Mouse (Mus musculus) hindbrain, embryonic 15.5 days (tissue): ENCODE measurements at regions not wholly inside any gene's neighbourhood (a gene's known extent, or its start where the extent isn't known, plus 50 kb on each side); places are given as distances from the start of the nearest gene placed in this dataset.
A peak's percentile ranks its signal among the peaks of the same experiment; 100 is the strongest.

Experiments
- ATAC-seq: fragments of 200-750 bp; cut with Nextera tagmentation; 2 replicates; pipeline ENCODE4 v1.8.0; 2017; ENCODE audit warnings: low read depth, moderate number of reproducible peaks, moderate TSS enrichment; ENCODE audit not compliant: low FRiP score
- H3K27ac ChIP-seq: fragments of 300-500 bp; sonication (generic); replicated peaks from 2 replicates; pipeline ENCODE4 v1.5.1; 2015; ENCODE audit warnings: mild to moderate bottlenecking, inconsistent platforms
- H3K27me3 ChIP-seq: fragments of 300-500 bp; sonication (generic); 2 replicates; pipeline ENCODE4 v1.6.1; 2015; ENCODE audit warnings: control low read depth, inconsistent platforms
- H3K36me3 ChIP-seq: fragments of 300-500 bp; sonication (generic); 2 replicates; pipeline ENCODE4 v1.6.1; 2015; ENCODE audit warnings: control low read depth, inconsistent platforms
- H3K4me1 ChIP-seq: fragments of 300-500 bp; sonication (generic); replicated peaks from 2 replicates; pipeline ENCODE4 v1.6.1; 2015; ENCODE audit warnings: control low read depth, inconsistent platforms
- H3K4me2 ChIP-seq: fragments of 300-500 bp; sonication (generic); 2 replicates; pipeline ENCODE4 v1.6.1; 2015; ENCODE audit warnings: moderate library complexity, mild to moderate bottlenecking, inconsistent platforms
- H3K4me3 ChIP-seq: fragments of 300-500 bp; sonication (generic); 2 replicates; pipeline ENCODE4 v1.5.1; 2015; ENCODE audit warnings: mild to moderate bottlenecking, inconsistent platforms
- H3K9ac ChIP-seq: fragments of 300-500 bp; sonication (generic); 2 replicates; pipeline ENCODE4 v1.6.1; 2015; ENCODE audit warnings: inconsistent platforms
- H3K9me3 ChIP-seq: fragments of 300-500 bp; sonication (generic); 2 replicates; pipeline ENCODE4 v1.6.1; 2016; ENCODE audit warnings: control low read depth, inconsistent platforms
- WGBS: fragments of 180-500 bp; shearing (Covaris S2); methylation state at CpG from one replicate; pipeline ENCODE4 v1.1.7; 2015; 5-methylcytosine and 5-hydroxymethylcytosine counted together

DNA sequence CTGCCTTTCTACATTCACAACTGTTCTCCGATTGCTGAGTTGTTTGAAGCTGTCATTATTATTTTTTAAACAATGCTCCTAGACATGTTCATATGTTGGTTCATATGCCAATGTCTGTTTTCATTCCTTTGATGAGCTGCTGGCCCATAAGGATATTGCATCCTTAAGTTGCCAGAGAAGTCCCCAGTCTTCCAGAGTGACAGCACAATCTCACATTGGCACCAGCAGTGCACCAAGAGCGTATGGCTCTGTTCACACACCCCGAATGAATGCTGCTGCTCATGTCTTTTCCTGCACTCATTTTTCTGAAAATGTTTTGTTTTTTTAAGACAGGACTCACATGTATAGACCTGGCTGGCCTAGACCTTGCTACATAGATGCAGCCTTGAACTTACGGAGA, 124.4 kb upstream of the Ccnd2 start:
- Histone ChIP-seq H3K4me1 (no peaks in the 10 kb centered on the region), H3K27ac (no peak overlapping the region), H3K9ac (no peak overlapping the region), H3K4me2 (no peak overlapping the region), H3K9me3 (no peaks in the 10 kb centered on the region), H3K36me3 (no peaks in the 10 kb centered on the region), H3K4me3 (no peak overlapping the region), H3K27me3 (no peaks in the 10 kb centered on the region)
- no peak for ATAC-seq
- 95% methylated on average over 4 of the region's 4 CpGs for WGBS

DNA sequence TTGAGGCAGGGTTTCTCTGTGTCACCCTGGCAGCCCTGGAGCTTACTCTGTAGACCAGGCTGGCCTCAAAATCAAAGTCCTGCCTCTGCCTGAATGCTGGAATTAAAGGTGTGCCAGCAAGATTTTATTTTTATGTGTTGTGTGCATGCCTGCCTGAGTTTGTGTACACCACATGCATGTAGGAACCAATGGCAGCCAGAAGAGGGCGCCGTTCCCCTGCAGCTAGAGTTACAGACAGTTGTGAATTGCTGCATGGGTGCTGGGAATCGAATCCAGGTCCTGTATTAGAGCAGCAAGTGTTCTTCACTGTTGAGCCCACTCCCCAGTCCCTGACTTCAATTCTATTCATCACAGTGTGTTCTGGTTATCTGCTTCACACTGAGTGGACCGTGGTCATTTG, 126.4 kb upstream of the Ccnd2 start:
- ATAC-seq: no peak
- Histone ChIP-seq H3K27ac (no peak overlapping the region), H3K36me3 (no peaks in the 10 kb centered on the region), H3K27me3 (no peaks in the 10 kb centered on the region), H3K4me2 (no peak overlapping the region), H3K4me1 (no peaks in the 10 kb centered on the region), H3K4me3 (no peak overlapping the region), H3K9ac (no peak overlapping the region), H3K9me3 (no peaks in the 10 kb centered on the region)
- WGBS: 82% methylated on average over 4 of the region's 4 CpGs

GRCm38 (mm10) chr6:127284226-127284625, 132.2 kb upstream of the Ccnd2 start:
- no peak for ATAC-seq
- no peaks in the 10 kb centered on the region for H3K4me1 ChIP-seq
- H3K4me3 ChIP-seq: no peak overlapping the region
- no peak overlapping the region for H3K9ac ChIP-seq
- H3K27ac ChIP-seq: no peak overlapping the region
- no peaks in the 10 kb centered on the region for H3K27me3 ChIP-seq
- no peaks in the 10 kb centered on the region for H3K36me3 ChIP-seq
- no peak overlapping the region for H3K4me2 ChIP-seq
- H3K9me3 ChIP-seq: no peaks in the 10 kb centered on the region
- 78% methylated on average over 6 of the region's 6 CpGs for WGBS

GRCm38 (mm10) chr6:127286681-127287476, 134.9 kb upstream of the Ccnd2 start:
- Histone ChIP-seq H3K36me3 (no peaks in the 10 kb centered on the region), H3K9me3 (no peaks in the 10 kb centered on the region), H3K4me1 (no peaks in the 10 kb centered on the region), H3K27me3 (no peaks in the 10 kb centered on the region), H3K4me2 (no peak overlapping the region), H3K4me3 (no peak overlapping the region), H3K27ac (no peak overlapping the region), H3K9ac (no peak overlapping the region)
- WGBS: 76% methylated on average over 12 of the region's 12 CpGs
- no peak for ATAC-seq

GRCm38 (mm10) chr6:127288946-127289345, 137.0 kb upstream of the Ccnd2 start:
- Histone ChIP-seq H3K9me3 (no peaks in the 10 kb centered on the region), H3K4me2 (no peak overlapping the region), H3K36me3 (no peaks in the 10 kb centered on the region), H3K4me1 (no peaks in the 10 kb centered on the region), H3K4me3 (no peak overlapping the region), H3K9ac (no peak overlapping the region), H3K27me3 (no peaks in the 10 kb centered on the region), H3K27ac (no peak overlapping the region)
- WGBS: 94% methylated on average over 3 of the region's 3 CpGs
- ATAC-seq: no peak

GRCm38 (mm10) chr6:127291937-127292336, 139.9 kb upstream of the Ccnd2 start:
- no peak overlapping the region for H3K27ac ChIP-seq
- ATAC-seq: no peak

GRCm38 (mm10) chr6:127293829-127294228, 141.8 kb upstream of the Ccnd2 start:
- Histone ChIP-seq H3K9me3 (no peaks in the 10 kb centered on the region), H3K4me1 (no peaks in the 10 kb centered on the region), H3K4me2 (no peak overlapping the region), H3K4me3 (no peak overlapping the region), H3K9ac (no peak overlapping the region), H3K36me3 (no peaks in the 10 kb centered on the region), H3K27ac (no peak overlapping the region), H3K27me3 (no peaks in the 10 kb centered on the region)
- WGBS: 92% methylated on average over 2 of the region's 2 CpGs
- no peak for ATAC-seq

More at GRCm38 (mm10) chr6:127291937-127292336, 139.9 kb upstream of the Ccnd2 start:
- no peaks in the 10 kb centered on the region for H3K27me3 ChIP-seq
- 55% methylated on average over 7 of the region's 7 CpGs for WGBS
- no peak overlapping the region for H3K4me3 ChIP-seq
- H3K36me3 ChIP-seq: no peaks in the 10 kb centered on the region
- H3K4me1 ChIP-seq: no peaks in the 10 kb centered on the region
- H3K9me3 ChIP-seq: no peaks in the 10 kb centered on the region
- no peak overlapping the region for H3K9ac ChIP-seq
- H3K4me2 ChIP-seq: no peak overlapping the region

- Histone ChIP-seq H3K9ac (no peak overlapping the region), H3K4me3 (no peak overlapping the region), H3K9me3 (no peaks in the 10 kb centered on the region), H3K36me3 (no peaks in the 10 kb centered on the region), H3K4me1 (no peaks in the 10 kb centered on the region), H3K27ac (no peak overlapping the region), H3K4me2 (no peak overlapping the region), H3K27me3 (no peaks in the 10 kb centered on the region)
- ATAC-seq: no peak
- WGBS: 54% methylated on average over 7 of the region's 7 CpGs
Measured at GRCm38 (mm10) chr6:127298105-127298504, 146.1 kb upstream of the Ccnd2 start.

DNA sequence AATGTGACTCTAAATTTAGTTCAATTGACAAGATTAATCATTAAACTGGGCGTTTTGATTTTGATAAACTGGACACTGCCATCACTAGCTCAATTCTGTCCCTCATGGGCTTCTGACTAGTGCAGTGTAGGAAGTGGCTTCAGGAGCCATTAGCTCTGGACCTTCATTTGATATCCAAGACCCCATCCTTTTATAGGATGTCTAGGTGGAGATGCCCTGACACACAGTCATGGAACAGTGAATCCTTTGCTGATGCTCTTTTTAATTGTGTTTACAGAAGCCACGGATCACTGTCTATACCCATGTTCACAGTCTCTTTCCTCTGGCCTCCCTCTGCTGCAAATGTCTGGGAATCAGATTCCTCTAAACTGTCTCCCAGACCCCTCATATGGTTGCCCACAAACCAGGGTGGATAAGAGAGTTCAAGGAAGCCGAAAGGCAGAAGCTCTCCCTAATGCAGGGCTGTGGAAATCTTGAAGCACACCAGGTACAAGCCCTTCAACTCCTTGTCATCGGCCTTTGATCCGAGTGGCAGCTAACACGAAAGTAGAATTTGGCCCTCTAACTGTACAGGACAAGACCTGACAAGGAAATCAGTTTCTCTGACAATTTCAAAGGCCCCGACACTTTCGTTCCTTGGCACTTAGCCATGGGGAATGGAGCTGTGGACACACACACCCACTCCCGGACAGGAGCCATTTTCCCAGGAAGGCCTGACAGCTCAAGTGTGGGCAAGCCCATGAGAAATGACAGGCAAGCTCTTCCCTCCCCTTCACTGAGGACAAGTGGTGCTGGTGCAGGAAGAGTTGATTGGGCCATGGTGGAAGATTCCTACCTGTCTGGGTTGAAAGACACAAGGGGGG, 135.2 kb upstream of the Parp11 start:
- Histone ChIP-seq H3K4me1 (no peaks in the 10 kb centered on the region), H3K27ac (no peak overlapping the region), H3K9me3 (no peaks in the 10 kb centered on the region), H3K27me3 (no peaks in the 10 kb centered on the region), H3K4me3 (no peak overlapping the region), H3K36me3 (no peaks in the 10 kb centered on the region), H3K9ac (no peak overlapping the region), H3K4me2 (no peak overlapping the region)
- 87% methylated on average over 9 of the region's 9 CpGs for WGBS
- no peak for ATAC-seq

DNA sequence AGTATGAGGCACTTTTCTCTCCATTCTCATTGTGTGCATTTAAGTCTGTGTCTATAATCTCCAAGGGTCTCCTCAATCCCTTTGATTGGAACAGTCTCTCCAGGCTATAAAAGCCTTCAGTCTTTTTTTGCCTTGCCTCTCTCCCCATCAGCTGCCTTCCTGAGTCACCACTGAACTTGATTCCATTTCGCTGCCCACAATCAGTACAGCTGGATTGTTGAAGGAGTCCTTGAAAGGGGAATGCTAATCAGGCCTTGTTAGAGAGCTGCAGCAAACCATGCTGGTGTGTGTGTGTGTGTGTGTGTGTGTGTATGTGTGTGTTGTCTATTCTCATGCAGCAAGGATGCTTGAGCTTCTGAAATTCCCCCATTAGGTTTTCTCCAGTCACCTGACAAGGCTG, 129.3 kb upstream of the Parp11 start:
- Histone ChIP-seq H3K9me3 (no peaks in the 10 kb centered on the region), H3K27ac (no peak overlapping the region), H3K4me3 (no peak overlapping the region), H3K4me2 (no peak overlapping the region), H3K27me3 (no peaks in the 10 kb centered on the region), H3K9ac (no peak overlapping the region), H3K4me1 (no peaks in the 10 kb centered on the region), H3K36me3 (no peaks in the 10 kb centered on the region)
- WGBS: 45% methylated on average over 1 of the region's 1 CpGs
- no peak for ATAC-seq

- WGBS: 30% methylated on average over 8 of the region's 8 CpGs
- no peaks in the 10 kb centered on the region for H3K4me1 ChIP-seq
- H3K27ac ChIP-seq: no peak overlapping the region
- H3K9me3 ChIP-seq: no peaks in the 10 kb centered on the region
- H3K9ac ChIP-seq: no peak overlapping the region
- H3K4me2 ChIP-seq: no peak overlapping the region
- no peak overlapping the region for H3K4me3 ChIP-seq
- no peaks in the 10 kb centered on the region for H3K27me3 ChIP-seq
- ATAC-seq: peak; percentile 65; the same call in 1 of the 2 replicates
- no peaks in the 10 kb centered on the region for H3K36me3 ChIP-seq
Measured at GRCm38 (mm10) chr6:127318746-127319582, 127.7 kb upstream of the Parp11 start.

DNA sequence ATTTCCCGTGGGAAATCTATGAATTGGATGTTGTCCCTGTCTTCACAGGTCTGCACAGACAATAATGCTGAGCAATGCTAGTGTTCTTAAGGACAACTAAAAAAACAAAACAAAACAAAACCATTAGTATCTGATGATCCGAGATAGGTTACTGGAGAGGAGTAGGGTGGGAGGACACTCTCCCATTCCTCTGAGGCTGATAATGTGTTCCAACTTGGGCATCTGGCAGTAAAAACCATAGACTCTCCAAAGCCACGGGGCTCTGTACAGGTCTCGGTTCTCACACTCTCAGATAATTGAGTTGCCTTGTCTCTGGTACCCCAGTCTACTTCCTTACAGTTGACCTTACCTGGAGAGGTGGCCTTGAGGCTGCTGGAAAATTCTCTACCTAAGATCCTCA, 126.0 kb upstream of the Parp11 start:
- 91% methylated on average over 4 of the region's 4 CpGs for WGBS
- Histone ChIP-seq H3K4me3 (no peak overlapping the region), H3K9me3 (no peaks in the 10 kb centered on the region), H3K4me2 (no peak overlapping the region), H3K4me1 (no peaks in the 10 kb centered on the region), H3K27ac (no peak overlapping the region), H3K27me3 (no peaks in the 10 kb centered on the region), H3K9ac (no peak overlapping the region), H3K36me3 (no peaks in the 10 kb centered on the region)
- ATAC-seq: no peak
